Mouse (Mus musculus) lung, postnatal 0 days (tissue): ENCODE data around the gene Ccdc54.

Source experiments
- CTCF ChIP-seq: IDR thresholded peaks from 2 replicates; pipeline ENCODE4 v1.5.1; 2016; ENCODE audit warnings: antibody characterized with exemption, mild to moderate bottlenecking
- EP300 ChIP-seq: IDR thresholded peaks from 2 replicates; pipeline ENCODE4 v1.6.1; 2016; ENCODE audit warnings: antibody characterized with exemption, mild to moderate bottlenecking, control low read depth

GRCm38 (mm10) chr16:50632585-50632984 lies 41.6 kb upstream of the Ccdc54 start:
- TF ChIP-seq CTCF (no peak), EP300 (no peak)
